Mouse (Mus musculus) midbrain, embryonic 16.5 days (tissue): ENCODE data around the gene Jarid2. TPM values are rescaled to one million over a fixed set of nuclear protein-coding genes. Genes with fewer than 3 reads are reported as not detected.
A peak's percentile ranks its signal among the peaks of the same experiment; 100 is the strongest.

Experiments used
- ATAC-seq: fragments of 200-750 bp; cut with Nextera tagmentation; 2 replicates; pipeline ENCODE4 v1.8.0; 2017; ENCODE audit warnings: moderate TSS enrichment
- H3K27ac ChIP-seq: fragments of 300-500 bp; sonication (generic); 2 replicates; pipeline ENCODE4 v1.5.1; 2014; ENCODE audit warnings: mild to moderate bottlenecking, low read length, mixed read lengths
- H3K27me3 ChIP-seq: fragments of 300-500 bp; sonication (generic); 2 replicates; pipeline ENCODE4 v1.6.1; 2014; ENCODE audit warnings: low read depth, low read length, mixed read lengths; ENCODE audit not compliant: control insufficient read depth, insufficient read depth
- H3K36me3 ChIP-seq: fragments of 300-500 bp; sonication (generic); 2 replicates; pipeline ENCODE4 v1.6.1; 2014; ENCODE audit warnings: mild to moderate bottlenecking, low read length, moderate library complexity, mixed read lengths; ENCODE audit not compliant: control insufficient read depth, insufficient read depth
- H3K4me1 ChIP-seq: fragments of 300-500 bp; sonication (generic); 2 replicates; pipeline ENCODE4 v1.6.1; 2014; ENCODE audit warnings: mild to moderate bottlenecking, low read length, mixed read lengths; ENCODE audit not compliant: control insufficient read depth, insufficient read depth
- H3K4me2 ChIP-seq: fragments of 300-500 bp; sonication (generic); 2 replicates; pipeline ENCODE4 v1.6.1; 2014; ENCODE audit warnings: mild to moderate bottlenecking, low read length, mixed read lengths
- H3K4me3 ChIP-seq: fragments of 300-500 bp; sonication (generic); 2 replicates; pipeline ENCODE4 v1.5.1; 2014; ENCODE audit warnings: low read depth, mild to moderate bottlenecking, low read length, moderate library complexity, mixed read lengths
- H3K9ac ChIP-seq: fragments of 300-500 bp; sonication (generic); 2 replicates; pipeline ENCODE4 v1.6.1; 2014; ENCODE audit warnings: low read depth, low read length, mixed read lengths
- H3K9me3 ChIP-seq: fragments of 300-500 bp; sonication (generic); replicated peaks from 2 replicates; pipeline ENCODE4 v1.6.1; 2014; ENCODE audit warnings: mild to moderate bottlenecking, low read length, mixed read lengths; ENCODE audit not compliant: control insufficient read depth, poor library complexity, severe bottlenecking
- WGBS: fragments of 180-500 bp; shearing (Covaris S2); extraction: QIAGEN DNeasy Blood & Tissue Kit; methylation state at CpG from one replicate; pipeline ENCODE4 v1.1.7; 2014; 5-methylcytosine and 5-hydroxymethylcytosine counted together
- polyA plus RNA-seq: library from polyadenylated mRNA; unstranded; fragments of >200 nt; fragmentation: Nextera tagmentation; extraction: Ambion mirVana; gene quantifications from 2 replicates; pipeline ENCODE4 v1.2.1, GENCODE M21; 2015

Jarid2 gene
- polyA plus RNA-seq, 1 experiment from 2014 or later, result 36.6 TPM

GRCm38 (mm10) chr13:44733373-44734111 is 4.3 kb downstream of the Jarid2 start:
- Histone ChIP-seq H3K27ac (peak overlapping the region; percentile 73), H3K4me1 (peaks cover 20% of the 10 kb centered on the region), H3K9me3 (no peaks in the 10 kb centered on the region), H3K27me3 (no peaks in the 10 kb centered on the region), H3K4me2 (peak overlapping the region; percentile 81), H3K9ac (peak overlapping the region; percentile 84), H3K36me3 (no peaks in the 10 kb centered on the region), H3K4me3 (peak overlapping the region; percentile 87)
- ATAC-seq, result 0 out of 2 replicates have a peak, but pooled peaks have one; percentile 4
- WGBS, result 0% methylated on average over 51 of the region's 71 CpGs

GRCm38 (mm10) chr13:44734441-44734840 is 5.2 kb downstream of the Jarid2 start:
- Histone ChIP-seq H3K4me3 (peak overlapping the region; percentile 87), H3K4me2 (peak overlapping the region; percentile 81), H3K27ac (no peak overlapping the region), H3K9me3 (no peaks in the 10 kb centered on the region), H3K9ac (peak overlapping the region; percentile 84; the same call in 1 of the 2 replicates), H3K4me1 (peaks cover 20% of the 10 kb centered on the region), H3K27me3 (no peaks in the 10 kb centered on the region), H3K36me3 (no peaks in the 10 kb centered on the region)
- WGBS, result 52% methylated on average over 5 of the region's 5 CpGs
- no peak for ATAC-seq

- WGBS, result 48% methylated on average over 1 of the region's 1 CpGs
- Histone ChIP-seq H3K27me3 (no peaks in the 10 kb centered on the region), H3K27ac (no peak overlapping the region), H3K4me2 (peak overlapping the region; percentile 81), H3K4me1 (peaks cover 20% of the 10 kb centered on the region), H3K4me3 (no peak overlapping the region), H3K9me3 (no peaks in the 10 kb centered on the region), H3K9ac (no peak overlapping the region), H3K36me3 (no peaks in the 10 kb centered on the region)
- no peak for ATAC-seq
Measured at GRCm38 (mm10) chr13:44735088-44735690, 5.9 kb downstream of the Jarid2 start.

- H3K9me3 ChIP-seq, result no peaks in the 10 kb centered on the region
- H3K27ac ChIP-seq, result no peak overlapping the region
- H3K36me3 ChIP-seq, result no peaks in the 10 kb centered on the region
- H3K27me3 ChIP-seq, result no peaks in the 10 kb centered on the region
- H3K4me3 ChIP-seq, result no peak overlapping the region
- H3K4me1 ChIP-seq, result peaks cover 20% of the 10 kb centered on the region
- H3K4me2 ChIP-seq, result no peak overlapping the region
- WGBS, result 67% methylated on average over 1 of the region's 1 CpGs
- H3K9ac ChIP-seq, result no peak overlapping the region
- no peak for ATAC-seq
Measured at GRCm38 (mm10) chr13:44737297-44737696, 8.0 kb downstream of the Jarid2 start.

- Histone ChIP-seq H3K4me2 (no peak overlapping the region), H3K36me3 (no peaks in the 10 kb centered on the region), H3K27ac (no peak overlapping the region), H3K4me3 (no peak overlapping the region), H3K4me1 (peaks cover 25% of the 10 kb centered on the region), H3K27me3 (no peaks in the 10 kb centered on the region), H3K9me3 (no peaks in the 10 kb centered on the region), H3K9ac (no peak overlapping the region)
- 12% methylated on average over 3 of the region's 3 CpGs for WGBS
- peak; percentile 64; the same call in 1 of the 2 replicates for ATAC-seq
Measured at GRCm38 (mm10) chr13:44751780-44752179, 22.5 kb downstream of the Jarid2 start.

GRCm38 (mm10) chr13:44753206-44753605 is 23.9 kb downstream of the Jarid2 start:
- Histone ChIP-seq H3K9me3 (no peaks in the 10 kb centered on the region), H3K4me3 (no peak overlapping the region), H3K27me3 (no peaks in the 10 kb centered on the region), H3K36me3 (no peaks in the 10 kb centered on the region), H3K9ac (no peak overlapping the region), H3K27ac (no peak overlapping the region), H3K4me1 (peaks cover 22% of the 10 kb centered on the region), H3K4me2 (no peak overlapping the region)
- WGBS, result 85% methylated on average over 2 of the region's 2 CpGs
- no peak for ATAC-seq

GRCm38 (mm10) chr13:44755434-44755833 is 26.2 kb downstream of the Jarid2 start:
- Histone ChIP-seq H3K4me3 (no peak overlapping the region), H3K27me3 (no peaks in the 10 kb centered on the region), H3K9ac (no peak overlapping the region), H3K9me3 (no peaks in the 10 kb centered on the region), H3K4me2 (no peak overlapping the region), H3K27ac (peak overlapping the region; percentile 7; the same call in 1 of the 2 replicates), H3K4me1 (peaks cover 22% of the 10 kb centered on the region), H3K36me3 (no peaks in the 10 kb centered on the region)
- no peak for ATAC-seq
- 8% methylated on average over 5 of the region's 5 CpGs for whole genome bisulfite sequencing

GRCm38 (mm10) chr13:44758750-44759149 is 29.5 kb downstream of the Jarid2 start:
- 76% methylated on average over 1 of the region's 1 CpGs for WGBS
- Histone ChIP-seq H3K27me3 (no peaks in the 10 kb centered on the region), H3K36me3 (no peaks in the 10 kb centered on the region), H3K9me3 (no peaks in the 10 kb centered on the region), H3K27ac (no peak overlapping the region), H3K9ac (no peak overlapping the region), H3K4me3 (no peak overlapping the region), H3K4me2 (no peak overlapping the region), H3K4me1 (peaks cover 10% of the 10 kb centered on the region)
- ATAC-seq, result no peak

GRCm38 (mm10) chr13:44760761-44761160 is 31.5 kb downstream of the Jarid2 start:
- no peak for ATAC-seq
- Histone ChIP-seq H3K9ac (no peak overlapping the region), H3K9me3 (no peaks in the 10 kb centered on the region), H3K4me1 (peaks cover under 1% of the 10 kb centered on the region), H3K4me2 (no peak overlapping the region), H3K27ac (no peak overlapping the region), H3K36me3 (no peaks in the 10 kb centered on the region), H3K27me3 (no peaks in the 10 kb centered on the region), H3K4me3 (no peak overlapping the region)
- WGBS, result 88% methylated on average over 1 of the region's 1 CpGs
